Mouse (Mus musculus) spleen, adult 2 months (tissue): ENCODE measurements at regions not wholly inside any gene's neighbourhood (a gene's known extent, or its start where the extent isn't known, plus 50 kb on each side); places are given as distances from the start of the nearest gene placed in this dataset.

ENCODE experiments used
- CTCF ChIP-seq: fragments of 200-500 bp; IDR thresholded peaks from 2 replicates; pipeline ENCODE4 v1.5.1; 2011; ENCODE audit warnings: mild to moderate bottlenecking, inconsistent platforms; ENCODE audit not compliant: insufficient read depth, insufficient read length, insufficient replicate concordance; ENCODE audit errors: extremely low read depth
- POLR2A ChIP-seq: fragments of 200-500 bp; IDR thresholded peaks from 2 replicates; pipeline ENCODE4 v1.6.1; 2011; ENCODE audit warnings: low read depth, low read length, inconsistent platforms

GRCm38 (mm10) chr16:93423174-93423573 lies 180.7 kb downstream of the Setd4 start:
- no peak for TF ChIP-seq CTCF
- TF ChIP-seq POLR2A, result no peak
